In genomic region chr1:119329693-119330434, GRCm38 (mm10) we compare ENCODE assay signal across 13 mouse cellular contexts.
DNase-seq lines count a peak whose midpoint lies in the region; ATAC-seq and TF ChIP-seq lines count a peak whose summit lies in the region.
"Had no signal": no experiment of that assay in that cellular context is flagged by ENCODE, and none has a peak within 500 bp of the region (broad histone marks: within the 10 kb centered on the region; RNA-seq: fewer than 3 reads in every experiment).

No protein-coding gene starts in this region.

- H3K27me3 ChIP-seq in heart, embryonic 12.5 days (replicated peaks), result peaks cover 22% of the 10 kb centered on the region
- peaks cover 30% of the 10 kb centered on the region for H3K27me3 ChIP-seq in forebrain, embryonic 11.5 days (ENCODE audit: control insufficient read depth, insufficient read depth, low read length)
- no peaks in the 10 kb centered on the region for H3K27me3 ChIP-seq in hindbrain, embryonic 16.5 days (replicated peaks; ENCODE audit: control insufficient read depth, insufficient read depth, low read length)
- no peaks in the 10 kb centered on the region for H3K27me3 ChIP-seq in neural tube, embryonic 15.5 days (replicated peaks)
- H3K27me3 ChIP-seq: lung, embryonic 15.5 days had no signal

- H3K4me3 ChIP-seq in heart, embryonic 12.5 days, result no peak overlapping the region
- H3K4me3 ChIP-seq in forebrain, embryonic 11.5 days (ENCODE audit: low read depth, low read length), result no peak overlapping the region
- H3K4me3 ChIP-seq in hindbrain, embryonic 16.5 days (ENCODE audit: low read length), result no peak overlapping the region
- no peak overlapping the region for H3K4me3 ChIP-seq in neural tube, embryonic 15.5 days (replicated peaks)
- no peak overlapping the region for H3K4me3 ChIP-seq in gastrocnemius, adult 2 months
- H3K4me3 ChIP-seq: embryonic facial prominence, embryonic 12.5 days; limb, embryonic 12.5 days; lung, embryonic 15.5 days had no signal

- no peak overlapping the region for H3K27ac ChIP-seq in heart, embryonic 12.5 days (ENCODE audit: poor library complexity, severe bottlenecking)
- H3K27ac ChIP-seq in forebrain, embryonic 11.5 days (ENCODE audit: low read depth, low read length), result peak overlapping the region; percentile 47; the same call in 1 of the 2 replicates
- H3K27ac ChIP-seq in hindbrain, embryonic 16.5 days (ENCODE audit: low read depth, low read length), result peak overlapping the region; percentile 58
- H3K27ac ChIP-seq in neural tube, embryonic 15.5 days (replicated peaks), result no peak overlapping the region
- H3K27ac ChIP-seq in gastrocnemius, adult 2 months, result no peak overlapping the region
- H3K27ac ChIP-seq: embryonic facial prominence, embryonic 12.5 days had no signal

- no peaks in the 10 kb centered on the region for H3K36me3 ChIP-seq in heart, embryonic 12.5 days
- no peaks in the 10 kb centered on the region for H3K36me3 ChIP-seq in forebrain, embryonic 11.5 days (ENCODE audit: control insufficient read depth, insufficient read depth, low read length)
- no peaks in the 10 kb centered on the region for H3K36me3 ChIP-seq in hindbrain, embryonic 16.5 days (ENCODE audit: control insufficient read depth, insufficient read depth, low read length)
- H3K36me3 ChIP-seq in neural tube, embryonic 15.5 days, result no peaks in the 10 kb centered on the region
- H3K36me3 ChIP-seq: embryonic facial prominence, embryonic 12.5 days; limb, embryonic 12.5 days; lung, embryonic 15.5 days had no signal

- TF ChIP-seq CTCF in gastrocnemius, adult 2 months (IDR thresholded peaks at IDR 0.05), result no peak

- intact Hi-C loops in gastrocnemius, adult 2 months (cut with DNase I), result no loop called here

- no peak overlapping the region for H3K4me2 ChIP-seq in heart, embryonic 12.5 days
- no peak overlapping the region for H3K4me2 ChIP-seq in forebrain, embryonic 11.5 days (ENCODE audit: low read depth, low read length, severe bottlenecking)
- H3K4me2 ChIP-seq in hindbrain, embryonic 16.5 days (ENCODE audit: low read length), result no peak overlapping the region
- no peak overlapping the region for H3K4me2 ChIP-seq in neural tube, embryonic 15.5 days
- H3K4me2 ChIP-seq: embryonic facial prominence, embryonic 12.5 days; lung, embryonic 15.5 days had no signal

- DNase-seq in heart, adult 11 months, result peak; percentile 76
- peak; percentile 79 for DNase-seq in forebrain, embryonic 11.5 days (ENCODE audit: low spot score)
- no peak for DNase-seq in cerebellum, adult 11 months
- no peak for DNase-seq in gastrocnemius, adult 2 months
- DNase-seq: adrenal gland, adult 8-10 months; kidney, adult 8-10 months had no signal

- WGBS in heart, embryonic 12.5 days, result 43% methylated on average over 7 of the region's 7 CpGs
- 12% methylated on average over 7 of the region's 7 CpGs for WGBS in forebrain, embryonic 11.5 days
- 38% methylated on average over 7 of the region's 7 CpGs for WGBS in hindbrain, embryonic 16.5 days
- WGBS in neural tube, embryonic 15.5 days, result 48% methylated on average over 7 of the region's 7 CpGs

- no peaks in the 10 kb centered on the region for H3K9me3 ChIP-seq in heart, embryonic 12.5 days (replicated peaks)
- no peaks in the 10 kb centered on the region for H3K9me3 ChIP-seq in forebrain, embryonic 11.5 days (ENCODE audit: control insufficient read depth, low read length)
- no peaks in the 10 kb centered on the region for H3K9me3 ChIP-seq in hindbrain, embryonic 16.5 days (ENCODE audit: control insufficient read depth, low read length)
- H3K9me3 ChIP-seq in neural tube, embryonic 15.5 days (replicated peaks), result no peaks in the 10 kb centered on the region
- H3K9me3 ChIP-seq: embryonic facial prominence, embryonic 12.5 days; limb, embryonic 12.5 days; lung, embryonic 15.5 days had no signal

- H3K4me1 ChIP-seq in heart, embryonic 12.5 days (replicated peaks), result 0 out of 2 replicates have a peak, but pooled peaks cover 8% of the 10 kb centered on the region
- H3K4me1 ChIP-seq in forebrain, embryonic 11.5 days (replicated peaks; ENCODE audit: control insufficient read depth, insufficient read depth, low read length), result peaks cover 15% of the 10 kb centered on the region
- peaks cover 3% of the 10 kb centered on the region for H3K4me1 ChIP-seq in hindbrain, embryonic 16.5 days (ENCODE audit: control insufficient read depth, insufficient read depth, low read depth, low read length)
- H3K4me1 ChIP-seq in neural tube, embryonic 15.5 days, result peaks cover 10% of the 10 kb centered on the region

- no peak for ATAC-seq in heart, embryonic 12.5 days (ENCODE audit: insufficient number of reproducible peaks, low FRiP score)
- ATAC-seq in forebrain, embryonic 11.5 days (replicated peaks; ENCODE audit: low FRiP score), result peak; percentile 86
- no peak for ATAC-seq in hindbrain, embryonic 16.5 days
- ATAC-seq in neural tube, embryonic 15.5 days (ENCODE audit: low FRiP score), result peak; percentile 37; the same call in 1 of the 2 replicates
- no peak for ATAC-seq in erythroblast, adult 5-6 weeks (replicated peaks; ENCODE audit: low FRiP score, poor library complexity, severe bottlenecking)

- H3K9ac ChIP-seq in heart, embryonic 12.5 days, result no peak overlapping the region
- H3K9ac ChIP-seq in forebrain, embryonic 11.5 days (ENCODE audit: low read length), result no peak overlapping the region
- H3K9ac ChIP-seq in hindbrain, embryonic 16.5 days (ENCODE audit: low read depth, low read length), result no peak overlapping the region
- no peak overlapping the region for H3K9ac ChIP-seq in neural tube, embryonic 15.5 days (replicated peaks)
- H3K9ac ChIP-seq: embryonic facial prominence, embryonic 12.5 days; limb, embryonic 12.5 days; lung, embryonic 15.5 days had no signal

Comparison
In these comparisons a context has a peak if more than half of its experiments do, and no peak if none do; other contexts are left out.
1. DNase-seq: peak in heart, adult 11 months (single experiment) and forebrain, embryonic 11.5 days (single experiment); none in cerebellum, adult 11 months (single experiment) and gastrocnemius, adult 2 months (single experiment).
2. ATAC-seq: peak in forebrain, embryonic 11.5 days (single experiment) and neural tube, embryonic 15.5 days (single experiment); none in heart, embryonic 12.5 days (single experiment), hindbrain, embryonic 16.5 days (single experiment) and erythroblast, adult 5-6 weeks (single experiment).
3. H3K27ac ChIP-seq: peak in forebrain, embryonic 11.5 days (single experiment) and hindbrain, embryonic 16.5 days (single experiment); none in heart, embryonic 12.5 days (single experiment), neural tube, embryonic 15.5 days (single experiment) and gastrocnemius, adult 2 months (single experiment).